Comparison of ENCODE assay signal across 13 mouse cellular contexts in the genomic region with DNA sequence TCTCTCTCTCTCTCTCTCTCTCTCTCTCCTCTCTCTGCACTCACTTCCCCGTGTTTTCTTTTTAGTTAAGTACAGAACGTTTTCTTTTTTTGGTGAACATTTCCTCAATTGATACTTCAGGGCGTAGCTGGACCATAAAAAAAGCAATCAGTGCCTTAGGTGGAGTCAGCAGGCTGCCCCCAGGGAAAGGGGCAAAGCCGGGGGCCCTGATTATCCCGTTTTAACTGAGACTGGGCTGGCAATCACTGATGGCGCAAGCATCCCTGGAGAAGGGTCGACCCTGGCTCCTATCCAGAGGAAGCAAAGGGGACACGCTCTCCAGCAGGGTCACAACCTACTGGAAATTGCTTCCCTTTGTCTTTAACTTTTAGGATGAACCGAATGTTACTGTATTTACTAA. TPM values are rescaled to one million over a fixed set of nuclear protein-coding genes. Genes with fewer than 3 reads are reported as not detected.
DNase-seq lines count a peak whose midpoint lies in the region; ATAC-seq and TF ChIP-seq lines count a peak whose summit lies in the region.
"Had no signal": no experiment of that assay in that cellular context is flagged by ENCODE, and none has a peak within 500 bp of the region (broad histone marks: within the 10 kb centered on the region; RNA-seq: fewer than 3 reads in every experiment).

No protein-coding gene starts in this region.

- H3K9me3 ChIP-seq in heart, embryonic 13.5 days: no peaks in the 10 kb centered on the region
- H3K9me3 ChIP-seq in ES-E14 (ENCODE audit: control insufficient read depth, insufficient read depth, low read depth, low read length): no peaks in the 10 kb centered on the region
- H3K9me3 ChIP-seq in intestine, embryonic 14.5 days (ENCODE audit: control insufficient read depth, low read length): no peaks in the 10 kb centered on the region
- H3K9me3 ChIP-seq in midbrain, embryonic 13.5 days: no peaks in the 10 kb centered on the region
- H3K9me3 ChIP-seq in forebrain, embryonic 14.5 days (replicated peaks; ENCODE audit: control insufficient read depth, low read length): no peaks in the 10 kb centered on the region
- H3K9me3 ChIP-seq: forebrain, embryonic 15.5 days had no signal

- H3K27ac ChIP-seq in heart, embryonic 13.5 days (replicated peaks): no peak overlapping the region
- H3K27ac ChIP-seq in ES-E14 (ENCODE audit: insufficient read depth, low read depth, low read length, poor library complexity, severe bottlenecking): no peak overlapping the region; the same call in 1 of the 2 replicates
- no peak overlapping the region for H3K27ac ChIP-seq in intestine, embryonic 14.5 days (ENCODE audit: low read depth)
- no peak overlapping the region for H3K27ac ChIP-seq in midbrain, embryonic 13.5 days
- no peak overlapping the region for H3K27ac ChIP-seq in forebrain, embryonic 14.5 days (ENCODE audit: low read depth, low read length)
- H3K27ac ChIP-seq: forebrain, embryonic 15.5 days had no signal

- peaks cover 51% of the 10 kb centered on the region for H3K27me3 ChIP-seq in heart, embryonic 13.5 days (replicated peaks)
- H3K27me3 ChIP-seq in intestine, embryonic 14.5 days (replicated peaks; ENCODE audit: control insufficient read depth, insufficient read depth, low read length): peaks cover 25% of the 10 kb centered on the region
- H3K27me3 ChIP-seq in midbrain, embryonic 13.5 days: peaks cover 49% of the 10 kb centered on the region
- H3K27me3 ChIP-seq in forebrain, embryonic 14.5 days (replicated peaks; ENCODE audit: control insufficient read depth, insufficient read depth, low read length): peaks cover 51% of the 10 kb centered on the region

- DNase-seq in heart, adult 9 months (ENCODE audit: low spot score in 2 of 2): no peak
- no peak for DNase-seq in ES-E14 (ENCODE audit: low read depth, low spot score)
- no peak for DNase-seq in intestine, embryonic 14.5 days (ENCODE audit: low spot score)
- no peak for DNase-seq in urinary bladder, adult 18-20 months (ENCODE audit: low spot score in 2 of 2)
- no peak for DNase-seq in forebrain, embryonic 14.5 days (ENCODE audit: low spot score)
- DNase-seq in B cell, adult 2 months: no peak
- DNase-seq: cerebellum, postnatal 10 days; heart, adult 18-20 months; kidney, adult 9 months had no signal

- in situ Hi-C loops in ES-E14 (cut with MboI; ENCODE audit: low sequenced_read_pairs in 2 of 2, unreplicated experiment in 2 of 2): no loop called here

- H3K9ac ChIP-seq in heart, embryonic 13.5 days: no peak overlapping the region
- H3K9ac ChIP-seq in ES-E14 (ENCODE audit: insufficient read depth, low read depth, low read length, poor library complexity, severe bottlenecking): peak overlapping the region; percentile 54; the same call in 1 of the 2 replicates
- H3K9ac ChIP-seq in intestine, embryonic 14.5 days (ENCODE audit: low read length): peak overlapping the region; percentile 23; the same call in 1 of the 2 replicates
- H3K9ac ChIP-seq in midbrain, embryonic 13.5 days (replicated peaks): no peak overlapping the region
- H3K9ac ChIP-seq in forebrain, embryonic 14.5 days (ENCODE audit: low read length): no peak overlapping the region
- H3K9ac ChIP-seq: forebrain, embryonic 15.5 days had no signal

- 13% methylated on average over 9 of the region's 9 CpGs for WGBS in heart, embryonic 13.5 days
- WGBS in intestine, embryonic 14.5 days: 6% methylated on average over 9 of the region's 9 CpGs
- WGBS in midbrain, embryonic 13.5 days: 6% methylated on average over 9 of the region's 9 CpGs
- 3% methylated on average over 9 of the region's 9 CpGs for WGBS in forebrain, embryonic 14.5 days

- peaks cover 15% of the 10 kb centered on the region for H3K4me1 ChIP-seq in heart, embryonic 13.5 days
- H3K4me1 ChIP-seq in ES-E14 (ENCODE audit: control insufficient read depth in 2 of 2, insufficient read depth in 2 of 2, low read length in 2 of 2, poor library complexity in 1 of 2): peaks cover 4 to 15% of the 10 kb centered on the region in 2 experiments; a peak in 3 of 4 replicates
- H3K4me1 ChIP-seq in intestine, embryonic 14.5 days (replicated peaks; ENCODE audit: control insufficient read depth, insufficient read depth, low read length): 0 out of 2 replicates have a peak, but pooled peaks cover 3% of the 10 kb centered on the region
- H3K4me1 ChIP-seq in midbrain, embryonic 13.5 days (replicated peaks): peaks cover 7% of the 10 kb centered on the region
- no peaks in the 10 kb centered on the region for H3K4me1 ChIP-seq in forebrain, embryonic 14.5 days (ENCODE audit: control insufficient read depth, insufficient read depth, low read length)
- H3K4me1 ChIP-seq: megakaryocyte, embryonic 14.5 days had no signal

- peak overlapping the region; percentile 50 for H3K4me2 ChIP-seq in heart, embryonic 13.5 days
- H3K4me2 ChIP-seq in intestine, embryonic 14.5 days (ENCODE audit: low read length): peak overlapping the region; percentile 39
- peak overlapping the region; percentile 29 for H3K4me2 ChIP-seq in midbrain, embryonic 13.5 days (replicated peaks)
- H3K4me2 ChIP-seq in forebrain, embryonic 14.5 days (ENCODE audit: low read length): no peak overlapping the region
- H3K4me2 ChIP-seq: forebrain, embryonic 15.5 days had no signal

- ATAC-seq in heart, embryonic 13.5 days (ENCODE audit: extremely low read depth, insufficient number of reproducible peaks, low FRiP score, low TSS enrichment): no peak
- peak; percentile 41; the same call in 1 of the 2 replicates for ATAC-seq in intestine, embryonic 14.5 days (replicated peaks; ENCODE audit: low FRiP score, low TSS enrichment, low read depth)
- no peak for ATAC-seq in midbrain, embryonic 13.5 days
- no peak for ATAC-seq in forebrain, embryonic 14.5 days
- ATAC-seq: forebrain, embryonic 15.5 days had no signal

- H3K4me3 ChIP-seq in heart, embryonic 13.5 days: no peak overlapping the region
- peak overlapping the region; percentile 12 to 51; a peak in 3 of 4 replicates for H3K4me3 ChIP-seq in ES-E14 (ENCODE audit: insufficient read depth in 1 of 2, low read depth in 1 of 2, low read length in 2 of 2, poor library complexity in 1 of 2, severe bottlenecking in 1 of 2)
- peak overlapping the region; percentile 29 for H3K4me3 ChIP-seq in intestine, embryonic 14.5 days (ENCODE audit: low read depth, low read length)
- H3K4me3 ChIP-seq in midbrain, embryonic 13.5 days (replicated peaks): no peak overlapping the region
- no peak overlapping the region for H3K4me3 ChIP-seq in forebrain, embryonic 14.5 days (ENCODE audit: low read depth, low read length)
- H3K4me3 ChIP-seq: forebrain, embryonic 15.5 days; megakaryocyte, embryonic 14.5 days had no signal

- no peaks in the 10 kb centered on the region for H3K36me3 ChIP-seq in heart, embryonic 13.5 days
- no peaks in the 10 kb centered on the region for H3K36me3 ChIP-seq in ES-E14 (ENCODE audit: control insufficient read depth, insufficient read depth, low read length, poor library complexity, severe bottlenecking)
- H3K36me3 ChIP-seq in intestine, embryonic 14.5 days (ENCODE audit: control insufficient read depth, insufficient read depth, low read length): no peaks in the 10 kb centered on the region
- H3K36me3 ChIP-seq in midbrain, embryonic 13.5 days: no peaks in the 10 kb centered on the region
- no peaks in the 10 kb centered on the region for H3K36me3 ChIP-seq in forebrain, embryonic 14.5 days (ENCODE audit: control insufficient read depth, insufficient read depth, low read length)
- H3K36me3 ChIP-seq: forebrain, embryonic 15.5 days had no signal

TF ChIP-seq in ES-E14, 5 proteins besides CTCF, POLR2A, EP300 and RAD21:
- no peak for TF ChIP-seq MAFK (IDR thresholded peaks at IDR 0.05; ENCODE audit: insufficient read depth, low read depth, low read length)
- TF ChIP-seq CHD2 (IDR thresholded peaks at IDR 0.05; ENCODE audit: low read depth, low read length): no peak
- TF ChIP-seq ZC3H11A (IDR thresholded peaks at IDR 0.05; ENCODE audit: borderline replicate concordance, low read depth, low read length): no peak
- TF ChIP-seq HCFC1 (IDR thresholded peaks at IDR 0.05; ENCODE audit: borderline replicate concordance, insufficient read depth, low read length): no peak
- no peak for TF ChIP-seq ZNF384 (IDR thresholded peaks at IDR 0.05; ENCODE audit: low read depth, low read length)
TF ChIP-seq in ES-E14: peak in this region for 0.

RNA-seq across cellular contexts. Expression of gene Nr5a2, which starts 1.6 kb away (rescaled TPM):
- 0.39 and 0.40 TPM in 2 replicates for polyA plus RNA-seq in heart, embryonic 13.5 days (2015; fragmentation: Nextera tagmentation; extraction: Ambion mirVana)
- total RNA-seq in ES-E14 (2012; rRNA removed): 24.6 and 35.4 TPM in 2 replicates
- 7.3 and 10.0 TPM in 2 replicates for polyA plus RNA-seq in intestine, embryonic 14.5 days (2014; fragmentation: Nextera tagmentation; extraction: Ambion mirVana)
- 2.1 TPM in 2 replicates for polyA plus RNA-seq in midbrain, embryonic 13.5 days (2015; fragmentation: Nextera tagmentation; extraction: Ambion mirVana)
- 0.17 and 0.30 TPM in 2 replicates for polyA plus RNA-seq in forebrain, embryonic 14.5 days (2014; fragmentation: Nextera tagmentation; extraction: Ambion mirVana)

Comparison
In these comparisons a context has a peak if more than half of its experiments do, and no peak if none do; other contexts are left out.
1. H3K4me3 ChIP-seq: peak in ES-E14 (2 of 2) and intestine, embryonic 14.5 days (single experiment); none in heart, embryonic 13.5 days (single experiment), midbrain, embryonic 13.5 days (single experiment) and forebrain, embryonic 14.5 days (single experiment).
2. H3K9ac ChIP-seq: peak in ES-E14 (single experiment) and intestine, embryonic 14.5 days (single experiment); none in heart, embryonic 13.5 days (single experiment), midbrain, embryonic 13.5 days (single experiment) and forebrain, embryonic 14.5 days (single experiment).